Mouse (Mus musculus) thymus, adult 2 months (tissue): ENCODE results near the gene Ang2.

ENCODE experiments used
- CTCF ChIP-seq: fragments of 200-500 bp; IDR thresholded peaks from 2 replicates; pipeline ENCODE4 v1.5.1; 2012; ENCODE audit warnings: mild to moderate bottlenecking, control low read depth, low read length, moderate library complexity, borderline replicate concordance; ENCODE audit not compliant: control insufficient read depth, poor library complexity, insufficient read depth; ENCODE audit errors: extremely low read depth
- POLR2A ChIP-seq: fragments of 200-500 bp; IDR thresholded peaks from 2 replicates; pipeline ENCODE4 v1.6.1; 2012; ENCODE audit warnings: mild to moderate bottlenecking, low read length, control low read depth, moderate library complexity; ENCODE audit not compliant: control insufficient read depth, poor library complexity, insufficient read depth; ENCODE audit errors: extremely low read depth

- TF ChIP-seq POLR2A (no peak), CTCF (no peak)
These were observed 3.3 kb downstream of the Ang2 start for GRCm38 (mm10) chr14:51195681-51196080.
